Mouse (Mus musculus): ENCODE measurements around the gene Dmrta2.

The Dmrta2 gene

DNA sequence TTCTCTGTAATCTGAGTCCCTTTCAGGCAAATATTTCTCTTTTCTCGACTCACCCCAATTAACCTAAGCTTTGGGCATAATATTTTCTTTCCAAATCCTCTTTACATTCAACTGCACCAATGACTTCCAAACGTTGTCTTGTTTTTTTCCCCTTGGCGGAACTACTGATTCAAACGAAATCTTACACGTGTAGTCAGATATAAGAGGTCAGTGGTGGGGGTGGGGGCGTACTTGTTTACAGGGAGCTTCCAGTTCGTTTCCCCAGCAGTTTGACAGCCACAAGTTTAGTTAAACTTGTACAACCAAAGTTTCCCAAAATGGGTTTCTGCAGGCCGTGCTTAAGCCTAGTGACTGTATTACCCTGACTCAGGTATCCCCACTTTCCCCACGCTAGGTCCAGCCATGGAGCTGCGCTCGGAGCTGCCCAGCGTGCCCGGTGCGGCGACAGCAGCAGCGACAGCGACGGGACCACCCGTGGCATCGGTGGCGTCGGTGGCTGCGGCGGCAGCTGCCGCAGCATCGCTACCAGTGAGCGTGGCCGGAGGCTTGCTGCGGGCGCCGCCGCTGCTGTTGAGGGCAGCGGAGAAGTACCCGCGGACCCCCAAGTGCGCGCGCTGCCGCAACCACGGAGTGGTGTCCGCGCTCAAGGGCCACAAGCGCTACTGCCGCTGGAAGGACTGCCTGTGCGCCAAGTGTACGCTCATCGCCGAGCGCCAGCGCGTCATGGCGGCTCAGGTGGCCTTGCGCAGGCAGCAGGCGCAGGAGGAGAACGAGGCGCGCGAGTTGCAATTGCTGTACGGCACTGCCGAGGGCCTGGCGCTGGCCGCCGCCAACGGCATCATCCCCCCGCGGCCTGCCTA is 1.8 kb downstream of the Dmrta2 start:
- DNase-seq: peak; percentile 42 to 57

DNA sequence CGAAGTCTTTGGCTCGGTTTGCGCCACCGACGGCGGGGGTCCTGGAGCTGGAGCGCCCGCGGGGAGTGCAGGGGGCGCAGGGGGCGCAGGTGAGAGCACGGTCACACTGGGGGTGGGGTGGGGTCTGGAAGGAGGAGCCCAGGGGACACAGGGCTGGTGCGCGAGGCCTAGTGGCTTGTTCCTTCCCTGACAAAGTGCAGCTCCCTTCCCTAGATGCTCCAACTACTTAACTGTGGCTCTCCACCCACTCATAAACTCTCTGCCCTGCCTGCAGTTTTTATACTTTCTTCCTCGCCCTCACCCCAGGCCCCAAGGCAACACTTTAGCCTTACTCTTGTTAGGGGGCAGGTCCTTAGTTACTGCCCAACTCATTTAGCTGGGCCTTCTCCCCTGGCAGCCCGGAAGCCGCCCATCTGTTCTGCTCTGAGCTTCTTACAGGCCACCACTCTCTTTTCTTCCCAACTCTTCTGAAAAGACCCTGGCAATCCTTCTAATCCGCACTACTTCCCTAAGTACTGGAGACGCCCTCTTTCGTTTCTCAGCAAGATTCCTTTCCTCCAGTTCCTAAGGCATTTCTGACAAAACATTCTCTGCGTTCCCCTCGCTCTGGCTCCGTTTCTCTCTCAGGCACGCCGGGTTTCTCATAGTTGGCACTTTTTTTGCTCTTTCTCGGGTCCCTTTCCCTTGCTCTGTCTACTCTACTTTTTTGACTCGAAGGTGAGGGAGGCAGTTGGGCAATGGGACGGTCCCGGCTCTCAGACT is 2.6 kb downstream of the Dmrta2 start:
- DNase-seq: peak; percentile 2 to 11

GRCm38 (mm10) chr4:109981083-109981870 is 3.4 kb downstream of the Dmrta2 start:
- peak; percentile 29 to 44 for DNase-seq

DNA sequence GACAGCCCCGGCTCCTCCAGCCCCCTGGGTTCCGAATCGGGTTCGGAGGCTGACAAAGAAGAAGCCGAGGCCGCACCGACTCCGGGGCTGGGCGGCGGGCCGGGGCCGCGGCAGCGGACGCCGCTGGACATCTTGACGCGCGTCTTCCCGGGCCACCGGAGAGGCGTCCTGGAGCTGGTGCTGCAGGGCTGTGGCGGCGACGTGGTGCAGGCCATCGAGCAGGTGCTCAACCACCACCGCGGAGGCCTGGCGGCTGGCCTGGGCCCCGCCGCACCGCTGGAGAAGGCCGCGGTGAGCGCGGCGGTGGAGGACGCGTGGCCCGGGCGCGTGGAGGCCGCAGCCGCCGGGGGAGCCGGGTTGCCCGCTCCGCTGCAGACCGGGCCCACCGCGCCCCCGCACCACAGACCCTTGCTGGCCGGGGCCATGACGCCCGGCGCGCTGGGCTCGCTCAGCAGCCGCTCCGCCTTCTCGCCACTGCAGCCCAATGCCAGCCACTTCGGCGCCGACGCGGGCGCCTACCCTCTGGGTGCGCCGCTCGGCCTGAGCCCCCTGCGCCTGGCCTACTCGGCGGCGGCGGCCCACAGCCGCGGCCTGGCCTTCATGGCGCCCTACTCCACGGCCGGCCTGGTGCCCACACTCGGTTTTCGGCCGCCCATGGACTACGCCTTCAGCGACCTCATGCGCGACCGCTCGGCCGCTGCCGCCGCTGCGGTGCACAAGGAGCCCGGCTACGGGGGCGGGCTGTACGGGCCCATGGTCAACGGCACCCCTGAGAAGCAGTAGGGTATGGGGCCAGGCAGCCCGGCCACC is 4.2 kb downstream of the Dmrta2 start:
- peak; percentile 40 to 56 for DNase-seq

- peak; percentile 19 to 27 for DNase-seq
These were observed 4.9 kb downstream of the Dmrta2 start for GRCm38 (mm10) chr4:109982681-109983265.

GRCm38 (mm10) chr4:109983281-109984001 is 5.6 kb downstream of the Dmrta2 start:
- peak; percentile 29 to 51 for DNase-seq

DNA sequence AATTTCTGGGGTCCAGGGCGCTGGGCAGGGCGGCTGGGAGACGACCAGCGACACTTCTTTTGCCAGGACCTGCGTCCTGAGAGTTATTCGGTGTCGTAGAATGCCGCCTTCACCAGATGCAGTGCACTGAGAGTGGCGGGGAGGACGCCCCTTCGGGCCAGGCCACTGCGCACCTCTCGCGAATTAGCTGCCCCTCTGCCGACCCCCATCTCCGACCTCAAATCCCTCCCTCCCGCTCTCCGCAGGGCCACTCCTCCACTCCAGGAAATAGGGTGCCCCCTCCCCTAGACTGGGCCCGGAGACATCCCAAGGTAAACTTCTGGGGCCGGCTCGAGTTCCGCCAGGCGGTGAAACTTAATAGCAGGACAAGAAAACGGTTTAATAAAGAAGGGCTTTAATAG is 6.2 kb downstream of the Dmrta2 start:
- DNase-seq: no peak

- peak; percentile 4 to 6 for DNase-seq
These were observed 6.9 kb downstream of the Dmrta2 start for GRCm38 (mm10) chr4:109984496-109985423.

DNA sequence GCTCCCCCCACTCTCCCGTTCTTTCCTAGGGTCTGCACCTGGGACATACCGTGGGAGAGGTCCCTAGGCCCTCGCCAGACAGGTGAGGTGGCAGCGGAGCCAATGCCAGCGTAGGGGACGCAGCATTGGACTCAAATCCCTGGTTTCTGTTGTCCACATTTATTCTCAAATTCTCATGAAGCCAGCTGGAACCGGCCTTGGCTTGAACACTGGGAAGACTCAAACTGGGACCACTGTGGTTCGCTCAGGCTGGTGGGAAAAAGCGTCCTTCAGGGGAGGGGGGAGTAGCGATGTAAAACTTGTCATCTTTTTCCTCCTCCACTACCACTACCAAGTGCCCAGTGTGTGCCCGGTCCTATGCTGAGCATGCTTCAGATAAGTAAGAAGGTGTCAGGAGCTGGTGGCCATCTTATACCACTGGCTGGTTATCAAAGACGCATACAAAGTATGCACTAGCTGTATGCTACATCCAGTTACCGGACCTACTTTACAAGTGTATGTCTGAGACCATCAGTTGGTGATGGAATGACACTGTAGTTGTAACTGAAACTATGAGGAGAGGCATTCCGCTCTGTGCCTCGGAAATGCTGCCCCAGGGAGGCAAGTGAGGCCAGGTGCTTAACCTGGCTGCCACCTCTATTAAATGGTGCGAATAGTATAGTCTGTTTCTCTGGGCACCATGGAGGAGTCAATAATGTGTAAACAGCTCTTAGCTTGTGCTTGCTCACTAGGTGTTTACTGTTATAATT is 7.7 kb downstream of the Dmrta2 start:
- peak in 1 of 2 experiments; percentile 7 for DNase-seq

DNA sequence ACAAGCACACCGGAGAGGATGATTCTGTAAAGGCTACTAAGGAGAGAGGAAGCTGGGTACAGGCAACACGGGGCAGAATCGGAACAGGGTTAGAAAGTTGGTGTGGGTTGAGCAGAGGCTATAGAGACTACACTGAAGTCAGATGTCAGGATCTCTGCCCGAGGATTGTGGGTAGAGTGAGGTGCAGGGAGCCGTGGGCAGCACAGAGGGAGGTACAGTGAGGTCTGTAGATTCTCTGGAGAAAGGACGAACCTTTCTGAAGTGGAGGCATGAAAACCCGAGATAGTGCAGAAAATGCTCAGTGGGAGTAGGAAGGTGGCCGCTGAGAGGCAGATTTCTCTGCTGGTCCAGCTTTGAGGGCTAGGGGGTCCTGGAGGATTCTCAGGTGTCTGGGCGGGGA is 8.4 kb downstream of the Dmrta2 start:
- DNase-seq: no peak

DNA sequence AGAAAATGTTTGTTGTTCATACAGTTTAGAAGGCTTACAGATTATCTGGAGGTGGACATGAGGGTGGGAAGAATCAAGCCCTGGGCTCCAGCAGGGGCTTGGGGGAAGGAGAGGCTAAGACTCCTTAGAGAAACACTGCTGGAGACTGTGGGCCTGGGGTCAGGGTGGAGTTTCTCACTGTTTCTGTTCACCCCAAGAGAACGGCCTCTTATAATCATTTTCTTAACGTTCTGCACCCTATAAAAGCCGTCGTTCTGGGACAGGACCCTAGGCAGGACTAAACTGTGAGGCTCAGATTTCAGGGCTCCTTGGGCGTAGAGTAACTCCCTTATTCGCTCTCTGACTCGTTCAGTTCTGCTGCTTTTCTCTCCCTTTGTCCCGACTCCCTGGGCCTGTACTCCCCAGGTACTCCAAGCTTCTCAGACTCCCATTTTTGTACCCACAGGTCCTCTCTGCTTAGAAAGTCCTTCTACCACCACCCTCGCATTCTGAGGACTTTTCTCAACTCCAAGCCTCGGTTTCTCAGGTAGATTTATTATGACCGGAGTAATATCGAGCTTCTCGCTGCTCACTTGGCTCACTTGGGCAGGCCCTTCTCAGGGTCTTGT is 9.0 kb downstream of the Dmrta2 start:
- peak in 1 of 2 experiments; percentile 3 for DNase-seq

DNA sequence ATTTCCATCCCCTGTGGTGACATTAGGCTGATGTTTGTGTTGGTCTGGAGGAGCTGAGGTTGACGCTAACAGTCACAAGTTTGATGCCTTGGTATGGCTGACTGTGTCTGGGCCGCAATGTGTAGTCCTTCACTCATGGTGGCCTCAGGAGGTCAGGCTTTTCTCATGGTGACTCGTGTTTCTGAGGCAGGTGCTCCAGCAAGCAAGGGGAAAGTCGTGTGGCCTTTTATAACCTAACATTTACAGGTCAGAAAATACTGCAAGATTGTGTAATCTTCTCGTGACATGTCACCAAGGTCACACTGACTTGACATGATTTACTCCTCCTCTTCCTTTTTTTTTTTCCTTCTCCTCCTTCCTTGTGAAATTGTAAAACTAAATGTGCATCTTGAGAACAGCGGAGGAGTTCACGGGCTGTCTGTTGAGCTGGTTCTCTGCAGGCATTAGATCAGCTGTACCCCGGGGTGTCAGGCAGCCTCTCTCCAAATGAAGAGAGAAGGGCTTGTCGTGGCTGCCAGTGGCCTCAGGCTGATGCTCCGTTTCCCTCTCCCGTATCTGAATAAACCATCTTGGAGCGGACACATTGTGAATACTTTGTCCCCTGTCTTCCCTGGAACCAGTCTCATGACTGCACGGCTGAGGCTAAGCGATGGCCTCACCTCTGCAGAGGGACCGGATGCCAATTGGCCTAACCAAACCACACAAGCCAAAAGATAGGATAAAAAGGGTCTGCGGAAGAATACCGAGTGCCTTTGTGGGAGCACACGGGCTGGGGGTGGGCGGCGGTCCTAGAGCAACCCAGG is 9.9 kb downstream of the Dmrta2 start:
- peak in 1 of 2 experiments; percentile 5 for DNase-seq

DNA sequence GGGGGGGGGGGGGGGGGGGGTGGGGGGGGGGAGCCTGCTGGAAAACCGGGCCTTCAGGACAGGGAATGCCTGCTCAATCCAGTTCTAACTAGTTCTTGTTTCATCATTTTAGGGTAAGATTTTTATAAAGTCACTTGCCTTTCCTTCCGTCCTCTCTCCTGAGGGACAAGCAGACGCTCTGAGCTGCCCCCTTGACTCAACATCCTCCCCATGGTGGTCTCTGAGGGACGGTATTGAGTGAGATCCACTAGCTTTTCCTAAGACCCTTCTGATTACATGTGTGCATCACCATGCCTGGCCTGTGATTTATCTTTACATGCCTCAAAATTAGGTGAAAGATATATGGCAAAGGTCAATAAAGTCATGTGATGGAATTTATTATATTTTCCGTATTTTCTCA is 10.6 kb downstream of the Dmrta2 start:
- DNase-seq: no peak

- DNase-seq: no peak
These were observed 11.4 kb downstream of the Dmrta2 start for GRCm38 (mm10) chr4:109989213-109989612.

- no peak for DNase-seq
These were observed 28.2 kb downstream of the Dmrta2 start for GRCm38 (mm10) chr4:110006044-110006443.

GRCm38 (mm10) chr4:110019145-110019544 is 41.3 kb downstream of the Dmrta2 start:
- DNase-seq: peak in 1 of 2 experiments; percentile 8

GRCm38 (mm10) chr4:110020255-110020654 is 42.4 kb downstream of the Dmrta2 start:
- DNase-seq: peak; percentile 87 to 88
